Mouse (Mus musculus): ENCODE measurements at regions not wholly inside any gene's neighbourhood (a gene's known extent, or its start where the extent isn't known, plus 50 kb on each side); places are given as distances from the start of the nearest gene placed in this dataset.

DNA sequence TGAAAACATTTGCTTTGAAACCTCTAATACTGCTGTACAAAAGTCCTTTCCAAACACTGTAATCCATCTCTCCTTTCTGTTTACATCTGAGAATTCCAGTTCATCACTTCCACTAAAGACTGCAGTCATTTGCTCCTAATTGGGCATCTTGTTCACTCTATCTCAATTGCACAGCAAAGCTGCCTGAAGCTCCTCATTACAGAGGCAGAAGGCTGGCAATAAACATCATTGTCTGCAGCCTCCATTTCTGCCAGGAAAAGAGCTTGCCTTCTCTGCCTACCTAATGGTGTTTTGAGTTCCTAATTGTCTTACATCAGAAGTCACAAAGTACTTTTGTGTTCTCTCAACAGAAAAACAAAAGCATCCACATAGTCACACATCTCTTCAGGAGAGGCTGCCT lies 207.7 kb downstream of the Kcnj2 start:
- Histone ChIP-seq H3K27me3 (ENCODE audit: control insufficient read depth in 1 of 2, insufficient read depth in 2 of 2, low read length in 2 of 2) (no peaks in the 10 kb centered on the region), H3K36me3 (ENCODE audit: control insufficient read depth in 1 of 2, insufficient read depth in 2 of 2, low read length in 2 of 2) (no peaks in the 10 kb centered on the region), H3K27ac (ENCODE audit: control insufficient read depth, low read depth, low read length) (no peak overlapping the region), H3K4me1 (ENCODE audit: control insufficient read depth in 1 of 2, insufficient read depth in 2 of 2, low read length in 2 of 2) (no peaks in the 10 kb centered on the region), H3K9me3 (replicated peaks; ENCODE audit: insufficient read depth, low read length) (no peaks in the 10 kb centered on the region), H3K4me3 (ENCODE audit: control insufficient read depth in 1 of 2, insufficient read depth in 1 of 2, low read depth in 2 of 2, low read length in 2 of 2) (no peak overlapping the region), H3K79me2 (ENCODE audit: control insufficient read depth, insufficient read depth, low read length, poor library complexity) (no peaks in the 10 kb centered on the region), H3K9ac (ENCODE audit: control insufficient read depth, low read depth, low read length, poor library complexity, severe bottlenecking) (no peak overlapping the region)
- TF ChIP-seq ZNF384 (IDR thresholded peaks at IDR 0.05; ENCODE audit: low read depth, low read length), result no peak
- no peak for TF ChIP-seq MAX (IDR thresholded peaks at IDR 0.05; ENCODE audit: low read length)
- no peak for TF ChIP-seq POLR2AphosphoS5 (IDR thresholded peaks at IDR 0.05; ENCODE audit: borderline replicate concordance, low read depth, low read length)
- TF ChIP-seq RAD21 (IDR thresholded peaks at IDR 0.05; ENCODE audit: low read depth, low read length), result no peak
- no peak for TF ChIP-seq TAL1 (IDR thresholded peaks at IDR 0.05; ENCODE audit: low read length)
- TF ChIP-seq RCOR1 (IDR thresholded peaks at IDR 0.05; ENCODE audit: low read depth, low read length), result no peak
- TF ChIP-seq ELF1 (IDR thresholded peaks at IDR 0.05; ENCODE audit: low read depth, low read length), result no peak
- no peak for TF ChIP-seq E2F4 (IDR thresholded peaks at IDR 0.05; ENCODE audit: borderline replicate concordance, low read depth, low read length)
- TF ChIP-seq TCF12 (IDR thresholded peaks at IDR 0.05; ENCODE audit: low read depth, low read length), result no peak
- no peak for TF ChIP-seq MYC (IDR thresholded peaks at IDR 0.05; ENCODE audit: low read depth, low read length)
- TF ChIP-seq POLR2AphosphoS2 (IDR thresholded peaks at IDR 0.05; ENCODE audit: low read length), result no peak
- TF ChIP-seq TBP (IDR thresholded peaks at IDR 0.05; ENCODE audit: low read depth, low read length), result no peak
- no peak for TF ChIP-seq SMC3 (IDR thresholded peaks at IDR 0.05; ENCODE audit: low read depth, low read length)
- TF ChIP-seq POLR2A (IDR thresholded peaks at IDR 0.05; ENCODE audit: control insufficient read depth in 1 of 2, insufficient read depth in 1 of 2, low read depth in 1 of 2, low read length in 2 of 2, poor library complexity in 1 of 2), result no peak
- no peak for TF ChIP-seq NELFE (IDR thresholded peaks at IDR 0.05; ENCODE audit: low read depth, low read length)
- TF ChIP-seq MAFK (IDR thresholded peaks at IDR 0.05; ENCODE audit: borderline replicate concordance, low read depth, low read length), result no peak
- TF ChIP-seq KAT2A (conservative IDR thresholded peaks at IDR 0.05; ENCODE audit: low read depth, low read length), result no peak
- TF ChIP-seq MAZ (IDR thresholded peaks at IDR 0.05; ENCODE audit: low read depth, low read length), result no peak
- DNase-seq (ENCODE audit: low read depth, low spot score), result no peak

DNA sequence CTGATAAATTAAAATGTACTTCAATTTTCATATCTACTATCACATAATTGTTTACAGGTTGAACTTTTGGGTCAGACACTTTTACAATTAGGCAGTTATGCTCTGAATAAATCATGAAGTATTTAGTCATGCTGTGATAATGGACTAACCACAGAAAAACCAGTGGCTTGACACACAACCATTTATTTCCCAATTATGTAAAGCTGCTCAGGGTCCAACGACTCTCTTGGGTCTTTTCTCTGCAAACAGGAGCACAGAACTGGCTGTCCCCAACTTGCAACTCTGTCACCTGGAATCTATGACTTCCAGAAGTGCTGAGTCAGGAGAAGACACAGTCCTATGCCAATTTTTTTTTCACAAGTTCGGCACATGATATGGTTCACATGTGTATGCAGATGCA lies 214.8 kb downstream of the Kcnj2 start:
- Histone ChIP-seq H3K9me3 (replicated peaks; ENCODE audit: insufficient read depth, low read length) (no peaks in the 10 kb centered on the region), H3K4me1 (ENCODE audit: control insufficient read depth in 1 of 2, insufficient read depth in 2 of 2, low read length in 2 of 2) (no peaks in the 10 kb centered on the region), H3K4me3 (ENCODE audit: control insufficient read depth in 1 of 2, insufficient read depth in 1 of 2, low read depth in 2 of 2, low read length in 2 of 2) (no peak overlapping the region), H3K9ac (ENCODE audit: control insufficient read depth, low read depth, low read length, poor library complexity, severe bottlenecking) (no peak overlapping the region), H3K36me3 (ENCODE audit: control insufficient read depth in 1 of 2, insufficient read depth in 2 of 2, low read length in 2 of 2) (no peaks in the 10 kb centered on the region), H3K79me2 (ENCODE audit: control insufficient read depth, insufficient read depth, low read length, poor library complexity) (no peaks in the 10 kb centered on the region), H3K27me3 (ENCODE audit: control insufficient read depth in 1 of 2, insufficient read depth in 2 of 2, low read length in 2 of 2) (no peaks in the 10 kb centered on the region), H3K27ac (ENCODE audit: control insufficient read depth, low read depth, low read length) (no peak overlapping the region)
- TF ChIP-seq ZNF384 (IDR thresholded peaks at IDR 0.05; ENCODE audit: low read depth, low read length) (no peak), POLR2AphosphoS2 (IDR thresholded peaks at IDR 0.05; ENCODE audit: low read length) (no peak), USF1 (IDR thresholded peaks at IDR 0.05; ENCODE audit: low read depth, low read length) (no peak), KAT2A (conservative IDR thresholded peaks at IDR 0.05; ENCODE audit: low read depth, low read length) (no peak), POLR2A (IDR thresholded peaks at IDR 0.05; ENCODE audit: control insufficient read depth in 1 of 2, insufficient read depth in 1 of 2, low read depth in 1 of 2, low read length in 2 of 2, poor library complexity in 1 of 2) (no peak), NRF1 (IDR thresholded peaks at IDR 0.05; ENCODE audit: insufficient read depth, low read depth, low read length, poor library complexity, severe bottlenecking) (no peak), TAL1 (IDR thresholded peaks at IDR 0.05; ENCODE audit: low read length) (no peak), SIN3A (IDR thresholded peaks at IDR 0.05; ENCODE audit: low read length) (no peak), USF2 (IDR thresholded peaks at IDR 0.05; ENCODE audit: borderline replicate concordance in 1 of 2, insufficient read depth in 1 of 2, low read depth in 1 of 2, low read length in 2 of 2) (no peak), GATA1 (IDR thresholded peaks at IDR 0.05; ENCODE audit: low read depth, low read length) (no peak), MEF2A (IDR thresholded peaks at IDR 0.05; ENCODE audit: extremely low read depth, insufficient replicate concordance, low read depth, low read length, poor library complexity, severe bottlenecking) (no peak), ELF1 (IDR thresholded peaks at IDR 0.05; ENCODE audit: low read depth, low read length) (no peak), RCOR1 (IDR thresholded peaks at IDR 0.05; ENCODE audit: low read depth, low read length) (no peak), MAX (IDR thresholded peaks at IDR 0.05; ENCODE audit: low read length) (no peak), MXI1 (IDR thresholded peaks at IDR 0.05; ENCODE audit: low read depth, low read length) (no peak), E2F4 (IDR thresholded peaks at IDR 0.05; ENCODE audit: borderline replicate concordance, low read depth, low read length) (no peak), UBTF (IDR thresholded peaks at IDR 0.05; ENCODE audit: borderline replicate concordance, insufficient read depth, low read depth, low read length) (no peak), HCFC1 (IDR thresholded peaks at IDR 0.05; ENCODE audit: low read depth, low read length) (no peak)
- DNase-seq (ENCODE audit: low read depth, low spot score), result no peak
